Mouse (Mus musculus): ENCODE measurements around the gene Olfr1484. TPM values are rescaled to one million over a fixed set of nuclear protein-coding genes. Genes with fewer than 3 reads are reported as not detected.
"Not testable (repeated sequence)": the region's sequence is repeated elsewhere in the genome, so short reads cannot be mapped to it uniquely, and the experiment has no call there.

Olfr1484 gene
- total RNA-seq (2021), result not detected

- no peak for DNase-seq (ENCODE audit: extremely low spot score in 1 of 2, low spot score in 2 of 2)
- intact Hi-C loops (cut with DNase I), result no loop called here
These were observed at the start of gene Olfr1484 for GRCm38 (mm10) chr19:13583211-13583610. Olfr1484 (plus strand) TSS chr19:13583511.

GRCm38 (mm10) chr19:13617075-13617474, 33.8 kb downstream of the Olfr1484 start, which contains the start of gene Olfr1487:
Olfr1487 (plus strand) TSS chr19:13617375.
- DNase-seq (ENCODE audit: extremely low spot score in 1 of 2, low spot score in 2 of 2); intact Hi-C loops (cut with DNase I): not testable (repeated sequence)

GRCm38 (mm10) chr19:13631321-13631720, 48.0 kb downstream of the Olfr1484 start, which contains the start of gene Olfr1489:
Olfr1489 (plus strand) TSS chr19:13631621.
- DNase-seq (ENCODE audit: extremely low spot score in 1 of 2, low spot score in 2 of 2), result no peak
- intact Hi-C loops (cut with DNase I), result no loop called here

Small RNAs within 50 kb of the gene (microRNA-seq; reads per million reads assigned to microRNA genes)
- not detected for gene Gm22323
- not detected for gene Gm23931

Other genes with a start within 250 kb of the Olfr1484 start
- not detected for gene Olfr1466, start 244.6 kb upstream of the Olfr1484 start, total RNA-seq (2021)
- gene Olfr1467, start 221.3 kb upstream of the Olfr1484 start, total RNA-seq (2021), result not detected
- gene Olfr1469, start 175.7 kb upstream of the Olfr1484 start, total RNA-seq (2021), result not detected
- gene Olfr1471, start 140.1 kb upstream of the Olfr1484 start, total RNA-seq (2021), result not detected
- not detected for gene Olfr1472, start 127.4 kb upstream of the Olfr1484 start, total RNA-seq (2021)
- gene Olfr1474, start 113.9 kb upstream of the Olfr1484 start, total RNA-seq (2021), result not detected
- not detected for gene Olfr1475, start 103.3 kb upstream of the Olfr1484 start, total RNA-seq (2021)
- not detected for gene Olfr1477, start 83.0 kb upstream of the Olfr1484 start, total RNA-seq (2021)
- gene Olfr1480, start 55.6 kb upstream of the Olfr1484 start, total RNA-seq (2021), result not detected
- gene Olfr1487, start 33.9 kb downstream of the Olfr1484 start, total RNA-seq (2021), result not detected
- not detected for gene Olfr1489, start 48.1 kb downstream of the Olfr1484 start, total RNA-seq (2021)
- gene Olfr1490, start 67.6 kb downstream of the Olfr1484 start, total RNA-seq (2021), result not detected
- not detected for gene Olfr1491, start 113.8 kb downstream of the Olfr1484 start, total RNA-seq (2021)
- gene Olfr1493-ps1, start 139.8 kb downstream of the Olfr1484 start, total RNA-seq (2021), result not detected
- not detected for gene Olfr1494, start 156.2 kb downstream of the Olfr1484 start, total RNA-seq (2021)
- gene Olfr1495, start 181.1 kb downstream of the Olfr1484 start, total RNA-seq (2021), result not detected
- not detected for gene Olfr1496, start 194.4 kb downstream of the Olfr1484 start, total RNA-seq (2021)
- not detected for gene Olfr1497, start 214.7 kb downstream of the Olfr1484 start, total RNA-seq (2021)
- not detected for gene Olfr1499, start 235.9 kb downstream of the Olfr1484 start, total RNA-seq (2021)
- not detected for gene Olfr1500, start 247.0 kb downstream of the Olfr1484 start, total RNA-seq (2021)

All from left cerebral cortex, postnatal 10 days (tissue).